Mouse (Mus musculus): ENCODE data around the gene Ccdc181. TPM values are rescaled to one million over a fixed set of nuclear protein-coding genes. Genes with fewer than 3 reads are reported as not detected.

Gene Ccdc181
- total RNA-seq, 2 experiments from 2014 or later = 6.3 to 7.2 TPM

- intact Hi-C loops (cut with DNase I) = no loop called here
Measured at GRCm38 (mm10) chr1:164324878-164325277, 49.5 kb downstream of the Ccdc181 start.

GRCm38 (mm10) chr1:164326600-164327155 lies 51.3 kb downstream of the Ccdc181 start:
- DNase-seq (ENCODE audit: low spot score) = no peak
- intact Hi-C loops (cut with DNase I) = no loop called here

More at GRCm38 (mm10) chr1:164324878-164325277, 49.5 kb downstream of the Ccdc181 start:
- DNase-seq (ENCODE audit: low spot score) = no peak

GRCm38 (mm10) chr1:164327764-164328163 lies 52.4 kb downstream of the Ccdc181 start:
- intact Hi-C loops (cut with DNase I) = no loop called here
- no peak for DNase-seq (ENCODE audit: low spot score)

- no peak for DNase-seq (ENCODE audit: low spot score)
- intact Hi-C loops (cut with DNase I) = no loop called here
Measured at GRCm38 (mm10) chr1:164332559-164332958, 57.2 kb downstream of the Ccdc181 start.

GRCm38 (mm10) chr1:164335435-164335834 lies 60.0 kb downstream of the Ccdc181 start:
- DNase-seq (ENCODE audit: low spot score) = no peak
- intact Hi-C loops (cut with DNase I) = no loop called here

- no peak for DNase-seq (ENCODE audit: low spot score)
- intact Hi-C loops (cut with DNase I) = no loop called here
Measured at GRCm38 (mm10) chr1:164335846-164336245, 60.5 kb downstream of the Ccdc181 start.

Other genes with a start within 250 kb of the Ccdc181 start
- under 1 TPM; 0.78 to 0.83 TPM for gene Sele, start 227.4 kb upstream of the Ccdc181 start, total RNA-seq (2021)
- 1 to 10 TPM in 1 of 2 experiments, under 1 TPM in 1; 0.94 to 1.6 TPM for gene Sell, start 213.6 kb upstream of the Ccdc181 start, total RNA-seq (2021)
- gene Selp, start 160.3 kb upstream of the Ccdc181 start, total RNA-seq (2021) = 1 to 10 TPM; 1.3 to 1.4 TPM
- 1 to 10 TPM; 1.6 to 1.9 TPM for gene F5, start 123.7 kb upstream of the Ccdc181 start, total RNA-seq (2021)
- 1 to 10 TPM; 7.0 to 7.2 TPM for gene Slc19a2, start 26.5 kb upstream of the Ccdc181 start, total RNA-seq (2021)
- gene Nme7, start 28.5 kb downstream of the Ccdc181 start, total RNA-seq (2021) = 1 to 10 TPM; 4.0 TPM
- 10 to 100 TPM; 23.6 to 24.6 TPM for gene Blzf1, start 31.9 kb downstream of the Ccdc181 start, total RNA-seq (2021)
- gene Atp1b1, start 182.8 kb downstream of the Ccdc181 start, total RNA-seq (2021) = 100 to 1,000 TPM; 416 to 492 TPM

Measured in heart, postnatal 25 days (tissue).